Mouse (Mus musculus) olfactory bulb, adult 2 months (tissue): ENCODE results near the gene Taar8c.

Experiments
- CTCF ChIP-seq: fragments of 200-500 bp; IDR thresholded peaks from 2 replicates; pipeline ENCODE4 v1.5.1; 2012; ENCODE audit warnings: low read depth, mild to moderate bottlenecking, low read length, moderate library complexity; ENCODE audit not compliant: insufficient read depth
- POLR2A ChIP-seq: fragments of 200-500 bp; IDR thresholded peaks from 2 replicates; pipeline ENCODE4 v1.6.1; 2012; ENCODE audit warnings: mild to moderate bottlenecking, low read depth, low read length, moderate library complexity; ENCODE audit not compliant: insufficient read depth

GRCm38 (mm10) chr10:24108236-24108635, 6.5 kb upstream of the Taar8c start:
- TF ChIP-seq CTCF (no peak), POLR2A (no peak)
